Mouse (Mus musculus) hindbrain, embryonic 15.5 days (tissue): ENCODE data around the gene Trim69. TPM values are rescaled to one million over a fixed set of nuclear protein-coding genes. Genes with fewer than 3 reads are reported as not detected.

Source experiments
- ATAC-seq: fragments of 200-750 bp; cut with Nextera tagmentation; 2 replicates; pipeline ENCODE4 v1.8.0; 2017; ENCODE audit warnings: low read depth, moderate number of reproducible peaks, moderate TSS enrichment; ENCODE audit not compliant: low FRiP score
- H3K27ac ChIP-seq: fragments of 300-500 bp; sonication (generic); replicated peaks from 2 replicates; pipeline ENCODE4 v1.5.1; 2015; ENCODE audit warnings: mild to moderate bottlenecking, inconsistent platforms
- H3K27me3 ChIP-seq: fragments of 300-500 bp; sonication (generic); 2 replicates; pipeline ENCODE4 v1.6.1; 2015; ENCODE audit warnings: control low read depth, inconsistent platforms
- H3K36me3 ChIP-seq: fragments of 300-500 bp; sonication (generic); 2 replicates; pipeline ENCODE4 v1.6.1; 2015; ENCODE audit warnings: control low read depth, inconsistent platforms
- H3K4me1 ChIP-seq: fragments of 300-500 bp; sonication (generic); replicated peaks from 2 replicates; pipeline ENCODE4 v1.6.1; 2015; ENCODE audit warnings: control low read depth, inconsistent platforms
- H3K4me2 ChIP-seq: fragments of 300-500 bp; sonication (generic); 2 replicates; pipeline ENCODE4 v1.6.1; 2015; ENCODE audit warnings: moderate library complexity, mild to moderate bottlenecking, inconsistent platforms
- H3K4me3 ChIP-seq: fragments of 300-500 bp; sonication (generic); 2 replicates; pipeline ENCODE4 v1.5.1; 2015; ENCODE audit warnings: mild to moderate bottlenecking, inconsistent platforms
- H3K9ac ChIP-seq: fragments of 300-500 bp; sonication (generic); 2 replicates; pipeline ENCODE4 v1.6.1; 2015; ENCODE audit warnings: inconsistent platforms
- H3K9me3 ChIP-seq: fragments of 300-500 bp; sonication (generic); 2 replicates; pipeline ENCODE4 v1.6.1; 2016; ENCODE audit warnings: control low read depth, inconsistent platforms
- WGBS: fragments of 180-500 bp; shearing (Covaris S2); methylation state at CpG from one replicate; pipeline ENCODE4 v1.1.7; 2015; 5-methylcytosine and 5-hydroxymethylcytosine counted together
- polyA plus RNA-seq: library from polyadenylated mRNA; unstranded; fragments of >200 nt; fragmentation: Nextera tagmentation; extraction: Ambion mirVana; gene quantifications from 2 replicates; pipeline ENCODE4 v1.2.1, GENCODE M21; 2015

Gene Trim69
- not detected in 2 replicates for polyA plus RNA-seq

GRCm38 (mm10) chr2:122160680-122161079, at the start of gene Trim69:
TSS of gene Trim69 (plus strand) at chr2:122160700.
- ATAC-seq: no peak
- WGBS: 37% methylated on average over 2 of the region's 2 CpGs
- Histone ChIP-seq H3K9me3 (no peaks in the 10 kb centered on the region), H3K4me1 (no peaks in the 10 kb centered on the region), H3K27me3 (no peaks in the 10 kb centered on the region), H3K4me2 (no peak within 1 kb of the TSS), H3K27ac (no peak within 1 kb of the TSS), H3K9ac (no peak within 1 kb of the TSS), H3K36me3 (no peaks in the 10 kb centered on the region), H3K4me3 (no peak within 1 kb of the TSS)

- H3K4me2 ChIP-seq: peak overlapping the region; percentile 65
- H3K36me3 ChIP-seq: peaks cover 10% of the 10 kb centered on the region; the same call in 1 of the 2 replicates
- H3K9me3 ChIP-seq: no peaks in the 10 kb centered on the region
- H3K27me3 ChIP-seq: no peaks in the 10 kb centered on the region
- peak overlapping the region; percentile 68 for H3K4me3 ChIP-seq
- WGBS: 84% methylated on average over 2 of the region's 2 CpGs
- H3K9ac ChIP-seq: no peak overlapping the region
- peaks cover 16% of the 10 kb centered on the region for H3K4me1 ChIP-seq
- H3K27ac ChIP-seq: no peak overlapping the region
- no peak for ATAC-seq
Observed at GRCm38 (mm10) chr2:122116888-122117287, 43.6 kb upstream of the Trim69 start.

GRCm38 (mm10) chr2:122117961-122118958, 42.2 kb upstream of the Trim69 start, which contains the start of gene Spg11:
TSS of gene Spg11 (minus strand) at chr2:122118386.
- H3K27ac ChIP-seq: peak within 1 kb of the TSS; percentile 93
- peak; percentile 100 for ATAC-seq
- no peaks in the 10 kb centered on the region for H3K27me3 ChIP-seq
- H3K4me1 ChIP-seq: peaks cover 16% of the 10 kb centered on the region
- peak within 1 kb of the TSS; percentile 65 for H3K4me2 ChIP-seq
- no peaks in the 10 kb centered on the region for H3K9me3 ChIP-seq
- peaks cover 6% of the 10 kb centered on the region; the same call in 1 of the 2 replicates for H3K36me3 ChIP-seq
- peak within 1 kb of the TSS; percentile 82 for H3K9ac ChIP-seq
- H3K4me3 ChIP-seq: peak within 1 kb of the TSS; percentile 68
- WGBS: under 1% methylated on average over 46 of the region's 47 CpGs

GRCm38 (mm10) chr2:122125680-122126572, 34.6 kb upstream of the Trim69 start:
- 61% methylated on average over 12 of the region's 12 CpGs for WGBS
- Histone ChIP-seq H3K27ac (no peak overlapping the region), H3K9me3 (no peaks in the 10 kb centered on the region)

GRCm38 (mm10) chr2:122126765-122127347, 33.6 kb upstream of the Trim69 start:
- WGBS: 27% methylated on average over 5 of the region's 5 CpGs
- no peaks in the 10 kb centered on the region for H3K36me3 ChIP-seq
- no peak overlapping the region for H3K27ac ChIP-seq
- H3K4me2 ChIP-seq: no peak overlapping the region
- H3K4me3 ChIP-seq: no peak overlapping the region
- no peak overlapping the region for H3K9ac ChIP-seq
- ATAC-seq: no peak
- no peaks in the 10 kb centered on the region for H3K4me1 ChIP-seq
- no peaks in the 10 kb centered on the region for H3K27me3 ChIP-seq
- H3K9me3 ChIP-seq: no peaks in the 10 kb centered on the region

More at GRCm38 (mm10) chr2:122125680-122126572, 34.6 kb upstream of the Trim69 start:
- H3K4me1 ChIP-seq: no peaks in the 10 kb centered on the region
- H3K9ac ChIP-seq: no peak overlapping the region
- H3K4me2 ChIP-seq: no peak overlapping the region
- H3K27me3 ChIP-seq: no peaks in the 10 kb centered on the region
- ATAC-seq: no peak
- no peak overlapping the region for H3K4me3 ChIP-seq
- no peaks in the 10 kb centered on the region for H3K36me3 ChIP-seq

- no peak overlapping the region for H3K4me3 ChIP-seq
- H3K27me3 ChIP-seq: no peaks in the 10 kb centered on the region
- H3K27ac ChIP-seq: no peak overlapping the region
- no peak overlapping the region for H3K9ac ChIP-seq
- H3K36me3 ChIP-seq: no peaks in the 10 kb centered on the region
- no peaks in the 10 kb centered on the region for H3K9me3 ChIP-seq
- 88% methylated on average over 4 of the region's 4 CpGs for WGBS
- no peak for ATAC-seq
- no peaks in the 10 kb centered on the region for H3K4me1 ChIP-seq
- no peak overlapping the region for H3K4me2 ChIP-seq
Observed at GRCm38 (mm10) chr2:122127635-122128034, 32.9 kb upstream of the Trim69 start.

GRCm38 (mm10) chr2:122132078-122132477, 28.4 kb upstream of the Trim69 start:
- 93% methylated on average over 2 of the region's 2 CpGs for WGBS
- no peak overlapping the region for H3K4me2 ChIP-seq
- no peaks in the 10 kb centered on the region for H3K9me3 ChIP-seq
- no peaks in the 10 kb centered on the region for H3K27me3 ChIP-seq
- no peak for ATAC-seq
- H3K36me3 ChIP-seq: no peaks in the 10 kb centered on the region
- no peak overlapping the region for H3K4me3 ChIP-seq
- H3K9ac ChIP-seq: no peak overlapping the region
- no peak overlapping the region for H3K27ac ChIP-seq
- H3K4me1 ChIP-seq: no peaks in the 10 kb centered on the region

GRCm38 (mm10) chr2:122132618-122133017, 27.9 kb upstream of the Trim69 start:
- H3K4me2 ChIP-seq: no peak overlapping the region
- no peaks in the 10 kb centered on the region for H3K9me3 ChIP-seq
- WGBS: 90% methylated on average over 2 of the region's 2 CpGs
- no peak for ATAC-seq
- H3K9ac ChIP-seq: no peak overlapping the region
- H3K4me1 ChIP-seq: no peaks in the 10 kb centered on the region
- H3K4me3 ChIP-seq: no peak overlapping the region
- no peaks in the 10 kb centered on the region for H3K36me3 ChIP-seq
- H3K27me3 ChIP-seq: no peaks in the 10 kb centered on the region
- H3K27ac ChIP-seq: no peak overlapping the region

GRCm38 (mm10) chr2:122137839-122138465, 22.5 kb upstream of the Trim69 start:
- no peak for ATAC-seq
- Histone ChIP-seq H3K4me2 (no peak overlapping the region), H3K27ac (no peak overlapping the region), H3K27me3 (no peaks in the 10 kb centered on the region), H3K9me3 (no peaks in the 10 kb centered on the region), H3K4me3 (no peak overlapping the region), H3K4me1 (no peaks in the 10 kb centered on the region), H3K9ac (no peak overlapping the region), H3K36me3 (no peaks in the 10 kb centered on the region)
- 79% methylated on average over 5 of the region's 5 CpGs for WGBS

GRCm38 (mm10) chr2:122140815-122141214, 19.7 kb upstream of the Trim69 start:
- Histone ChIP-seq H3K4me1 (no peaks in the 10 kb centered on the region), H3K27ac (no peak overlapping the region), H3K4me3 (no peak overlapping the region), H3K4me2 (no peak overlapping the region), H3K36me3 (no peaks in the 10 kb centered on the region), H3K9ac (no peak overlapping the region), H3K27me3 (no peaks in the 10 kb centered on the region), H3K9me3 (no peaks in the 10 kb centered on the region)
- WGBS: 90% methylated on average over 2 of the region's 2 CpGs
- ATAC-seq: no peak

- no peak overlapping the region for H3K4me3 ChIP-seq
- no peak for ATAC-seq
Observed at GRCm38 (mm10) chr2:122141332-122141967, 19.1 kb upstream of the Trim69 start.

More at GRCm38 (mm10) chr2:122141332-122141967, 19.1 kb upstream of the Trim69 start:
- WGBS: 79% methylated on average over 5 of the region's 5 CpGs
- H3K27me3 ChIP-seq: no peaks in the 10 kb centered on the region
- H3K36me3 ChIP-seq: no peaks in the 10 kb centered on the region
- no peaks in the 10 kb centered on the region for H3K9me3 ChIP-seq
- H3K9ac ChIP-seq: no peak overlapping the region
- no peak overlapping the region for H3K4me2 ChIP-seq
- no peak overlapping the region for H3K27ac ChIP-seq
- H3K4me1 ChIP-seq: no peaks in the 10 kb centered on the region
